Mouse (Mus musculus): ENCODE measurements around the gene Retnla.
"Not testable (repeated sequence)": the region's sequence is repeated elsewhere in the genome, so short reads cannot be mapped to it uniquely, and the experiment has no call there.

Gene Retnla

DNA sequence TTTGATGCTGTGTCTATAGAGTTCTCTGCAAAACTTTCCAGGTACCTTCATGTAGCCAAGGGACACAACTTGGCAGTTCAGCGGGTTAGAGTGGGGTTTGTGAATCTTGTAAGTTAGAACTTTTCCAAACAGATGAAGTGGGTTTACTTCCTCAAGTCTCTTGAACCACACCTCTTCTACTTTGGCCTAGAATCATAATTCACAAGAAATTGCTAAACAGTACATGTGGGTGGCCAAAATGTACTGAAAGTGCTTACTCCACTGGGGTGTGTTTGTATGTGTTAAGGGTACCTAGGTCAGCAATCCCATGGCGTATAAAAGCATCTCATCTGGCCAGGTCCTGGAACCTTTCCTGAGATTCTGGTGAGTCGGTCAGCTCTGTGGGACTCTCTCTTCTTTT, at the start of gene Retnla:
Gene Retnla (plus strand): TSS at position 286 of the 400 bp plus-strand sequence.
- DNase-seq, result no peak

DNA sequence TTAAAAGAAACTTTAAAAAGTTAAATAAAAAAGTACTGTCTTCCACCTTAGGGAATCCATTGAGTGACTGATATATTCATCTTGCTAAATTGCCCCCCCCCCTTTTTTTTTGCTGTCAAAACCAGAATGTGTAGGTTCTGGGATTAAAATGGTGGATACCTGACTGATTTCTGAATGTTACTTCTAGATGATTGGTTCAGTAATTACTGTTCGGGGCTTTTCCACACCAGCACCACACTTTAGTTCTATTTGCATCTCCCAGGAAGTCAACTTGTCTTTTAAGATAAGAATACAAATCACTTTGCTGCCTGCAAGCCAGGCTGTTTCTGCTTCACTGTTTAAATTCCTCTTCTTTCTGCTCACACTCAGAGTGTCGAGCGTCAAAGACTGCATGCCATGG, 44.1 kb upstream of the Retnla start:
- no peak for DNase-seq

DNA sequence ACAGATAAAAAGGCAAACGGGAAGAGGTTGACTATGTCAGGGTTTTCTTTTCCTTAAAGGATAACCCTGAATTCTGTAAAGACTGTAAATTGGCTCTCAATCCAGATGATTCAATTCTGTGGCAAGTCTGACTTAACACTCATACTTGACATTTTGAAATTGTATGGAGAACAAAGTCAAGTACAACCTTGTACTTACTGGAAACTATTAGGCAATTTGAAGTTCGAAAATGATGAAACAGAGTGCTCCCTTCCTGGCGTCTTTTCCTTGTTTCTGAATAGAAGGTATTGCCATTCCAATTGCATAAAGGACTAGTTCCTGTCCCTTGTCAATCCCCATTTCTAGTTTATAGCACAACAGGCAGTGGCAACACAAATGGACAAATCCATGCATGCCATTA, 42.9 kb upstream of the Retnla start:
- no peak for DNase-seq

DNA sequence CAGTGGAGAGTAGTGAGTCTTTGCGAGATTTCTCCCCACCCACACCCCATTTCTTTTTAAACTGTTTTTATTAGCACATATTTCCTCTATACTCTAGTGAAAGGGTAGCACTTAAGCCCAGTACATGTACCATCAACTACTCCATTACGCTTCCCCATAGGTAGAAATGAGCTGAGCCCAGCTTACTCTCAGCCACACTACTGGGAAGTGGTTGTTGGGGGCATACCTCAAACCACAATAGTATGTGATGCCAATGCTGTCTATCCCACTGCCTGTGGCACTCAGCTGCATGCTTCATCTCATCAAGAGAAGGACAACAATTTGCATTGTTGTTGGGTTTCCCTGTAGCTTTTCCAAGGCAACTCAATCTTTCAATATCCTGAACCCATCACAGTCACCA, 41.4 kb upstream of the Retnla start:
- peak; percentile 20 for DNase-seq

DNA sequence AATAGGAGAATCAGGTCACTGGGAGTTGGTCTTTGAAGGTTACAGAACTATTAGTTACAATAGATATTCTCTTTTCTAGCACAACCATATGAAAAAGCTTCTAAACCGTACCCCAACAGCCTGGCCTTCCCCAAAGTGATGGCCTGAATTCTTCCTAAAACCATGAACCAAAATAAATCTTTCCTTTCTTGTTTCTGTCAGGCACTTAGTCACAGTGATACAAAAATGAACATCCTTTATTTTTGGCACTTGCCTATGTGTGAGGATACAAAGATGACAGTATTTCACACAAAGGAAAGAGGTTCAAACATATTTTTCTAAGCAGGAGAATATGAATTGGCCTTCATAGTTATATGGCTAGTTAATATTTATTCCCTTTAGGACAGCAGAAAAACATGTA, 36.9 kb upstream of the Retnla start:
- DNase-seq, result no peak

DNA sequence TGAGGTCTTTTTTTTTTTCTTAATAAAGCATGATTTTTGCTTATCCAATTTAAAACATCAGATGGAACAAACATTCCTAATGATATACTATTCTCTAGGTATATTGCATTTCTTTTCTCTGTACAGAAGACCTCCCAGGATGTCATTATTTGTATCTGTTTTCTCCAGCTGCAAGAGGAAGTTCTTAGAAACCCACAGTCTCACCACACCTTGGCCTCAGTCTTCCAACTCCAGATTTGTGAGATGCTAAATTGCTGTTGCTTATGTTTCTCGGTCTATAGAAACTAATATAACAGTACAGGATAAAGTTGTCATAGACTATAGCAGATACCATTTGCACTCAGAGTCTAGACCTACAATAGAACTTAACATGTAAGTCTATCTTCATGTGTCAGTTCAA, 35.8 kb upstream of the Retnla start:
- no peak for DNase-seq

DNA sequence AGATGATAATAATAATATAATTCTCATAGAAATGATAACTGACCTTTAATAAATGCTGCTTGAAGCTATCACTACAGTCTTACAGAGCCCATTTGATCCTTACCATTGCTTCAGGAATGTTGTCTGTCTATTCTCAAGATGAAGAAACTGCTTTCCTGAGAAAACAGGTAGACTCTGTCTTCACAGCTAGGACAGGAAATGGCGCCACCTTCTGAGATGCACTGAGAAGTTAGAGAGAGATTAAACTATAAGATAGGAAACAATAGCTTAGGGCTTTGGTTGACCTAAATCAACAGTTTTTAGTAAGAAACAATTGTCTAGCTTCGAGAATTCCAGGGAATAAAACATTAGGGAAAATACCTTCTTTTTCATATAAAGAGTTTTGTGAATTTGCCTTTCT, 33.0 kb upstream of the Retnla start:
- DNase-seq, result peak; percentile 83

DNA sequence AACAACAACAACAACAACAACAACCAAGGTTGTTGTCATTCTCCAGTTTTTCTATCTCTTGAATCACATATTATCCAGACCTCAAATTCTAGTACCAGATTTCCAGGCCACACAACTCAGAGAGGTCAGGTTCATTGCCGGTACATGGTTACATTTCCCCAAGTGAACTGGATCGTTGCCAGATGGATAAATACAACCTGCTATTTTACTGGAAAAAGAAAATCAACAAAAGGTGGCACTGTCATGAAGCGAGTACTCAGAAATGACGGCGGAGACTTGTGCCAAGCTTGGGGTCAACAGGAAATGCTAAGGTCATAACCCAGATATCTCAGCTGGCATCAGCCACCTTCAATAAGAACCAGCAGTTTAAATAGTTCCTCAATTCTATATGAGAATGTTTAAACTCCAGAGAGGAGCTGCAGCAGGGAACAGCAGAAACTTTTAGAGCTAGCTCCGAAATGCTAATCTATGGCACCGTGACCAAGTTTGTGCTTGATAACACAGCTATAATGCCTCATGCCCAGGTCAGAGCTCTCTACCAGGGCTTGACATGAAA, 30.4 kb upstream of the Retnla start:
- DNase-seq, result no peak

DNA sequence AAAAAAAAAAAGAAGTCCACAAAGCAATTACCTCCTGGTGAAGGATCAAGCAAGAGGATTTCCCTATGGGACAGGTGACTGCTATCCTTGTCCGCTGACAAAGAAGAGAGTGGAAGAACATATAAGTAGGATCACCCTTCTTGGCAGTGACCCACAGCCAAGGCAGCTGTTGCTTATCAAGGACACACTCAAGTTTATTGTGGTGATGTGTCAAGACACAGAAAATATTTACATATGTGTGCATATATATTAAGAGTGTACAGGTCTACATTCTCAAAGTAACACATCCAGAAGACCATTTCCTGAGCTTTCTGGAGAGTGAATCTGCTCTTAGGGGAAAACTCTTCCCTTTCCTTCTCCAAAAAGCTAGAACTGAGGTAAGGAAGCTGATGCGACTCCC, 25.7 kb upstream of the Retnla start, which contains the start of gene Retnlb:
Gene Retnlb (plus strand): TSS at position 162 of the 400 bp plus-strand sequence.
- no peak for DNase-seq

DNA sequence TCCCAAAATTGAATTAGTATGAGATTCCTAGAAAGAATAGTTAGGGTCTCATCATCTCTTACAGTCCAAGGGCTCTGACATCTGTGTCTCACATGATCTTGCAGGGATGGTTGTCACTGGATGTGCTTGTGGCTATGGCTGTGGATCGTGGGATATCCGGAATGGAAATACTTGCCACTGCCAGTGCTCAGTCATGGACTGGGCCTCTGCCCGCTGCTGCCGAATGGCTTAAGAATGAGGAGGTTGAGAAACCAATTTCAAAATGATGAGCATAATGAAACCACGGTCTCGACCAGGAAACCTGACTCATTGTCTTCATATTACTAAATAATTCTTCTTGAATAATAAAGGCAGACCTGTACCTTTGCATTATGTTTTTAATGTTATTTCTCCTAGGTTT, 23.8 kb upstream of the Retnla start:
- no peak for DNase-seq

DNA sequence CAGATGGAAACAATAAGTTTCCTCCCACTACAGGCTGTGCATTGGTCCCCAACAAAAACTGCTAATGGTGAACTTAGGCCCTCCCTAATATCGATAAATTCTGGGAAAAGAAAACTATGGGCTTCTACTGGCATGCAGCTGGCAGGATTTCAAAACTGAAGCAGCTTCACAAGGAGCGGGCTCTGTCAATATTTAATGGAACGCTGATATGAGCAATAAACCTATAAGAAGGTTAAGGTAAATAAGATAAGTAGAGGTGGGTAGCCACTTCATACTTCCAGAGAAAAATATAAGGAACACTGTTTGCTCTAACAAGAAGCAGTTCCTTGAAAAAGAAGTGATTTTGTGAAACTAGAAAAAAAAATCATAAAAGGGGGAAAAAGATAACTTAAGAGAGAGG, 15.9 kb upstream of the Retnla start:
- DNase-seq, result no peak

DNA sequence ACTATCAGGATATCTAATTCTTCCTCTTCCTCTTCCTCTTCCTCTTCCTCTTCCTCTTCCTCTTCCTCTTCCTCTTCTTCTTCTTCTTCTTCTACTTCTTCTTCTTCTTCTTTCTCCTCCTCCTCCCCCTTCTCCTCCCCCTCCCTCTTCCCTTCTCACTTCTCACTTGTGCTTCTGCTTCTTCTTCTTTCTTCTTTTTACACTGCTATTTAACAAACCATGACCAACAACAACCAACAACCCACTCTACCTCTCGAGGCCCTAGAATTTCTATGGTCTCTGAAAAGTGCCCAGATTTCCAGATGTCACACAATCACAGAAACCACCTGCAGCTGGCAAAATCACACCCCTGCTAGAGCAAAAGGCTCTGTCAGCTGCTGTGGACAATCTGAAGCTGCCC, 14.7 kb upstream of the Retnla start:
- DNase-seq, result no peak

DNA sequence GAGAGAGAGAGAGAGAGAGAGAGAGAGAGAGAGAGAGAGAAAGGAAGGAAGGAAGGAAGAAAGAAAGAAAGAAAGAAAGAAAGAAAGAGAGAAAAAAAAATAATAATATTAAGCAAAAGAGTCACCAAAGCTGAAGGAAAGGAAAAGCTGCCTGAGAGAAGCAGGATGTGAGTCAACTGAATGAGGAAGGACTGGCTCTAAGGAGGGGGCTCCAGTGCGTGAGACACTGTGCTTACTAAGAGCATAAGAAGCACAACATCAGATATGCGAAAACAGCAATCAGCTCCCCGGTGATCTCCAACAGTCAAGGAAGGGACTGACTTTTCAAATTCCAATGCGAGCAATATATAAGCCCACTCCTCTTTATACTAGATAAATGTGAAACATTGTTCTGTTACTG, 13.3 kb upstream of the Retnla start:
- DNase-seq, result no peak

DNA sequence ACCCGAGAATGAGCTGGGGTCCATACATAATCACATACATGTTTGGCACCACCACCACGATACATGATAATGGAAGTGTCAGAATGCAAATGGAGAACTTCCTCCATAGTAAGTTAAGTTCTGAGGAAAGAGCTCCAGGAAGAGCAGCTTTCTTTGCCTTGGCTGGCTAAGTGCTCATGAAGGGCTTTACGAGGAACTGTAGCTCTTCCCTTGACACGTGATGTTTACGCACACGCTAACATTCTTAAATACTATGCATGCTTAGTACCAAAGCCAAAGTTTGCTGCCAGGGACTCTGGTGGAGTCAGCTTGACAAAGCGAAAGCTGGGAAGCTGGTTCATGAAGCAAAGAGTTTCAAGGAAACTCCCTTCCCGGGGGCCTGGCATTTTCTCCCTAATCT, 10.3 kb upstream of the Retnla start:
- no peak for DNase-seq

DNA sequence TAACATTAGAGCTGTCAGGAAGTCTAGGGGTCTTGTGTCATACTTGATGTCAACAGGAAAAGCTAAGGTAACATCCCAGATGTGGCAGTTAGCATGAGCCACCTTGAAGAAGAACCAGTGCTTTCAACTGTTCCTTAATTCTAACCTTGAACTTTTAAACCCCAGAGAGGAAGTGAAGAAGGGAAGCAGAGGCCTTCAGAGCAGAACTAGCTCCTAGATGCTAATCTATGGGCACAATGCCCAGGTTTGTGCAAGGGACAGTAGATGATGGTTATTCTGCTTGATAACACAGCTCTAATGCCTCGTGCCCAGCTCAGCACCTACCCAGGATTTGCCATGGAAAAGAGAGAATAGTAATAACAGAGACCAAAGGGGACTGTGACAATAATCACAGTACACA, 8.7 kb upstream of the Retnla start:
- not testable (repeated sequence) for DNase-seq

DNA sequence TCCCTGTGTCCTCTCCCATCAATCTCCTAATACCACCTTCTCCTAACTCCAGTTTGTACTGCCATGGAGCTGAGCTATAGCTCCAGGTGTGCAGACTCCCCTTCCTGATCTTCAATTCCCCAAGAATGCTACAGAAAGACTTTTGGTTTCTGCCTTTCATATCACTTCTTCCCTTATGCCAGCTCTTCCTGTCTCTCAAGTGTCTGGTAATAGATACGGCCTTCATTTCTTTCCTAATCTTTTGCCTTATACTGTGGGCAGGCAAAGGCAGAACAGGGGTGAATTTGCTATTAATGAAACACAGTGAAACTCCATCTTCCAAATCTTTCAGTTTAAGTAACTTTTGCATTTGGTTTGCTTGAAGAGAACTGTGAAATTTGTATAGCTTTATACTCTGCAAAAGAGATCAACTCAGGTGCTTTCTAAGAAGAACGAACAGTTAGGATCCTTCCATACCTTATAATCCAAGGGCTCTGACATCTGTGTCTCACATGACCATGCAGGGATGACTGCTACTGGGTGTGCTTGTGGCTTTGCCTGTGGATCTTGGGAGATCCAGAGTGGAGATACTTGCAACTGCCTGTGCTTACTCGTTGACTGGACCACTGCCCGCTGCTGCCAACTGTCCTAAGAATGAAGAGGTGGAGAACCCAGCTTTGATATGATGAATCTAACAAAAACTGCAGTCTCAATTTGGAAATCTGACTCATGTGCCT, 1.5 kb downstream of the Retnla start:
- DNase-seq, result no peak

DNA sequence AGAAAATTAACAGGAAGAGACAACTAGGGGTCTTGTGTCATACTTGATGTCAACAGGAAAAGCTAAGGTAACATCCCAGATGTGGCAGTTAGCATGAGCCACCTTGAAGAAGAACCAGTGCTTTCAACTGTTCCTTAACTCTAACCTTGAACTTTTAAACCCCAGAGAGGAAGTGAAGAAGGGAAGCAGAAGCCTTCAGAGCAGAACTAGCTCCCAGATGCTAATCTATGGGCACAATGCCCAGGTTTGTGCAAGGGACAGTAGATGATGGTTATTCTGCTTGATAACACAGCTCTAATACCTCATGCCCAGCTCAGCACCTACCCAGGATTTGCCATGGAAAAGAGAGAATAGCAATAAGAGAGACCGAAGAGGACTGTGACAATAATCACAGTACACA, 22.7 kb downstream of the Retnla start:
- not testable (repeated sequence) for DNase-seq

DNA sequence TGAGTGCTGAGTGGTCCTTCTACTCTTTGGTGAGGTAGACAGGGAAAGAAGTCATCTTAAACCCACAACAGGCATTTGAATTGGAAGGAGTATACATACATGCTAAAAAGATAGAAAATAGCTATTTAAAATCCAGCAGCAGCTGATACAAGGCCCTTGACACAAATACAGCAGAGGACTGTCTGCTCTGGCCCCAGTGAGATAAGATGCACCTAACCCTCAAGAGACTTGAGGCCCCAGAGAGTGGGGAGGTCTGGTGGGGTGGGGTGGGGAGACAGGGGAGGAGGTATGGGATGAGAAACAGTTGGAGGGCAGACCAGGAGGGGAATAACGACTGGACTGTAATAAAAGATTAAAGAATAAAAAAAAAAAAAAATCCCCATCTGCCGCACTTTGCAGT, 25.3 kb downstream of the Retnla start:
- DNase-seq, result no peak

DNA sequence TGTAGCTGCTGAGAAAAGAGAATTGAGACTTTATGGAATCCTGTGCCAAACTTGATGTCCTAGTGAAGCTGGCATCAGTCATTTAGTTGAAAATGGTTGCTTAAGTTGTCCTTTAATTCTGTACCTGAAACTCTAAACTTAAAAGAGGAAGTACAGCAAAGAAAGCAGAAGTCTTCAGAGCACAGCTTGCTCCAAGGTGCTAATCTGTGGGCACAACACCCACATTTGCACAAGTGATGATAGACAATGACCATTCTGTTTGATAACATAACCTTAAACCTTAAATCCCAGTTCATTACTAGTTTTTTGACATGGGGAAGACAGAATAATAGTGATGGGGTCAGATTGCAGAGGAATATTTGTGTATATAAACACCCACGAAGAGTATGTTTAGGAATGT, 26.3 kb downstream of the Retnla start:
- DNase-seq, result no peak

DNA sequence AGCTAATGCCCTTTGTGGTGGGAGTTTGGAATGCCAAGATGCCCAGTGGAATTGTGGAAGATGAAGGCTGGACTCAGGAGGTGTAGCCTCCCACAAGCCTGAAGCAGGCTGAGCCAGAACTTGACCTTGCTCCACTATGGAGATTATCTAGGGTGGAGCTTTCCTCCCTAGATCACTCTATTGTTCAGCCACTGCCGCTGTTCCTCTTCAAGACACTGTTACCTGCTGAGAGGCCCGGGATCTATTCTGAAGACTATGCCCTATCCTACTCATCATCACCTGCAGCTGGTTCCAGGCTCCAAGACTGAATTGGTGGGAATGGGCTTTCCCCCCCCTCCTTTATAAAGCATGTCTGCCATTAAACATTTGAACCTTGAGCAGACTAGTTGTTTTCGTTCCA, 27.3 kb downstream of the Retnla start:
- no peak for DNase-seq

DNA sequence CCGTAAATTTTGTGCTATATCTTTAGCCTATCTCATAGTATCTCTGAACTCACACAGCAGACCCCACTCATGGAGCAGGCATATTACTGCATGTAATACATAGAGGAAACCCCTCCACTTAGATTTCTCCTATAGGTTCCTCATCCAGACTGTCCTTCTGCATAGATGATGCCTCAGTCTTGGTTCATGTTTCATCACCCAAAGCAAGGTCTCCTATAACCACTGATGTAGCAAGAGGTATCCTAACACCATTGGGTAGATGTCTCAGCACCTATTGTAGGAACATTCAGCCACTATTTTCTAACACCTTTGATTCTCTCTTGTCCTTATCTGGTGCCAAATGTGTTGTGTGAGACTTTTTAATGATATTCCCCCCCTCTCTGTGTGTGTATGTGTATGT, 29.4 kb downstream of the Retnla start:
- DNase-seq, result no peak

DNA sequence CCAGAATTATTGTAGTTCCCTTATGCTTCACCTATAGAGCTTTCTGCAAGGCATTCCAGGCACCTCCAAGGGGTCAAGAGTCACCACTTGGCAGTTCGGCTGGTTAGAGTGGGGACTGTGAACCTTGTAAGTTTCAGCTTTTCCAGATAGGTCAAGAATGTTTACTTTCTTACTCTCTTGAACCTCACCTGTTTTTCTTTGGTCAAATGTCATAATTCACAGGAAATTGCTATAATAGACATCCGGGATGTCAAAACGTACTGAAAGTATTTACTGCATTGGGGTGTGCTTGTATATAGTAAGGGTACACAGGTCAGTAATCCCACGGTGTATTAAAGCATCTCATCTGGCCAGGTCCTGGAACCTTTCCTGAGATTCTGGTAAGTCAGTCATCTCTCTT, 30.0 kb downstream of the Retnla start, which contains the start of gene Retnlg:
Gene Retnlg (plus strand): TSS at position 301 of the 400 bp plus-strand sequence.
- no peak for DNase-seq

DNA sequence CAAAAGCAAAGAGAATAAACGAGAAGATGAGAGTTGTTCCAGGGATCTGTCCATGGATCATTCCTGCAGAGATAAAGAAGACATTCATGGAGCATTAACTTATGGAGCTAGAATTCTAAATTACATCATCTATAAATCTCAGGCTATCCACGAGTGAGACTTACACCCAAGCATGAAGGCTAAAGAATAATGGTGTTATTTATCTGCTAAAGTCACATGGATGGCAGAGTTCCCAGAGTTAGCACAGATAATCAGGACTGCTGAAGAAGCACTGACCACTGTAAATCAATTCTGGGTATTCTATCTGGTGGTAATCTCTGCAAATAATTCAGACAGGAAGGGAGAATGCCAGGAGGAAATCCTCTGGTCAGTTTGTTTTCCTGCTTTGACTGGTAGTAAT, 48.4 kb downstream of the Retnla start:
- DNase-seq, result no peak
